Mouse (Mus musculus): ENCODE measurements around the gene Map3k21. TPM values are rescaled to one million over a fixed set of nuclear protein-coding genes. Genes with fewer than 3 reads are reported as not detected.

Gene Map3k21
- polyA plus RNA-seq, 1 experiment from 2014 or later, result 0.74 TPM

GRCm38 (mm10) chr8:125931822-125932221 is 21.6 kb downstream of the Map3k21 start:
- Histone ChIP-seq H3K4me2 (replicated peaks; ENCODE audit: low read depth, low read length) (no peak overlapping the region), H3K9ac (replicated peaks; ENCODE audit: low read depth) (no peak overlapping the region), H3K4me3 (ENCODE audit: low read depth, low read length) (no peak overlapping the region), H3K27ac (ENCODE audit: low read length) (no peak overlapping the region), H3K27me3 (replicated peaks; ENCODE audit: insufficient read depth, low read length) (no peaks in the 10 kb centered on the region), H3K4me1 (ENCODE audit: insufficient read depth, low read depth, low read length) (no peaks in the 10 kb centered on the region), H3K36me3 (ENCODE audit: insufficient read depth, low read length) (no peaks in the 10 kb centered on the region), H3K9me3 (ENCODE audit: low read length) (no peaks in the 10 kb centered on the region)
- DNase-seq (ENCODE audit: low spot score), result no peak
- WGBS, result 88% methylated on average over 6 of the region's 6 CpGs
- TF ChIP-seq CTCF (IDR thresholded peaks at IDR 0.05) (no peak), EP300 (IDR thresholded peaks at IDR 0.05) (no peak)
- no peak for ATAC-seq

GRCm38 (mm10) chr8:125935649-125936048 is 25.4 kb downstream of the Map3k21 start:
- Histone ChIP-seq H3K9me3 (ENCODE audit: low read length) (no peaks in the 10 kb centered on the region), H3K27me3 (replicated peaks; ENCODE audit: insufficient read depth, low read length) (no peaks in the 10 kb centered on the region), H3K27ac (ENCODE audit: low read length) (no peak overlapping the region), H3K9ac (replicated peaks; ENCODE audit: low read depth) (no peak overlapping the region), H3K4me2 (replicated peaks; ENCODE audit: low read depth, low read length) (no peak overlapping the region), H3K4me3 (ENCODE audit: low read depth, low read length) (no peak overlapping the region), H3K4me1 (ENCODE audit: insufficient read depth, low read depth, low read length) (no peaks in the 10 kb centered on the region), H3K36me3 (ENCODE audit: insufficient read depth, low read length) (no peaks in the 10 kb centered on the region)
- ATAC-seq (peak; percentile 41; the same call in 1 of the 2 replicates), DNase-seq (ENCODE audit: low spot score) (peak; percentile 71)
- 41% methylated on average over 9 of the region's 9 CpGs for WGBS
- peak; percentile 83 for TF ChIP-seq CTCF (IDR thresholded peaks at IDR 0.05)
- TF ChIP-seq EP300 (IDR thresholded peaks at IDR 0.05), result no peak

- H3K27me3 ChIP-seq (replicated peaks; ENCODE audit: insufficient read depth, low read length), result no peaks in the 10 kb centered on the region
- H3K9ac ChIP-seq (replicated peaks; ENCODE audit: low read depth), result no peak overlapping the region
- H3K4me2 ChIP-seq (replicated peaks; ENCODE audit: low read depth, low read length), result no peak overlapping the region
- WGBS, result 70% methylated on average over 4 of the region's 4 CpGs
- no peaks in the 10 kb centered on the region for H3K36me3 ChIP-seq (ENCODE audit: insufficient read depth, low read length)
- ATAC-seq (peak; percentile 23), DNase-seq (ENCODE audit: low spot score) (no peak)
- TF ChIP-seq CTCF (IDR thresholded peaks at IDR 0.05) (no peak), EP300 (IDR thresholded peaks at IDR 0.05) (no peak)
- H3K4me3 ChIP-seq (ENCODE audit: low read depth, low read length), result no peak overlapping the region
- no peaks in the 10 kb centered on the region for H3K4me1 ChIP-seq (ENCODE audit: insufficient read depth, low read depth, low read length)
- H3K9me3 ChIP-seq (ENCODE audit: low read length), result no peaks in the 10 kb centered on the region
- H3K27ac ChIP-seq (ENCODE audit: low read length), result no peak overlapping the region
These were observed 34.3 kb downstream of the Map3k21 start for GRCm38 (mm10) chr8:125944511-125944910.

GRCm38 (mm10) chr8:125948696-125949308 is 38.6 kb downstream of the Map3k21 start:
- Histone ChIP-seq H3K4me2 (replicated peaks; ENCODE audit: low read depth, low read length) (no peak overlapping the region), H3K9ac (replicated peaks; ENCODE audit: low read depth) (no peak overlapping the region), H3K27me3 (replicated peaks; ENCODE audit: insufficient read depth, low read length) (no peaks in the 10 kb centered on the region), H3K9me3 (ENCODE audit: low read length) (no peaks in the 10 kb centered on the region), H3K4me1 (ENCODE audit: insufficient read depth, low read depth, low read length) (no peaks in the 10 kb centered on the region), H3K36me3 (ENCODE audit: insufficient read depth, low read length) (no peaks in the 10 kb centered on the region), H3K27ac (ENCODE audit: low read length) (no peak overlapping the region), H3K4me3 (ENCODE audit: low read depth, low read length) (no peak overlapping the region)
- ATAC-seq (no peak), DNase-seq (ENCODE audit: low spot score) (no peak)
- TF ChIP-seq CTCF (IDR thresholded peaks at IDR 0.05) (no peak), EP300 (IDR thresholded peaks at IDR 0.05) (no peak)
- WGBS, result 59% methylated on average over 9 of the region's 9 CpGs

- DNase-seq (ENCODE audit: low spot score), result peak; percentile 98
- peak; percentile 88 for ATAC-seq
- no peaks in the 10 kb centered on the region for H3K27me3 ChIP-seq (replicated peaks; ENCODE audit: insufficient read depth, low read length)
- no peak overlapping the region for H3K4me2 ChIP-seq (replicated peaks; ENCODE audit: low read depth, low read length)
- TF ChIP-seq EP300 (IDR thresholded peaks at IDR 0.05) (no peak), CTCF (IDR thresholded peaks at IDR 0.05) (peak; percentile 99)
- 16% methylated on average over 23 of the region's 23 CpGs for WGBS
- H3K4me3 ChIP-seq (ENCODE audit: low read depth, low read length), result no peak overlapping the region
- H3K36me3 ChIP-seq (ENCODE audit: insufficient read depth, low read length), result no peaks in the 10 kb centered on the region
- no peak overlapping the region for H3K9ac ChIP-seq (replicated peaks; ENCODE audit: low read depth)
- no peak overlapping the region for H3K27ac ChIP-seq (ENCODE audit: low read length)
- no peaks in the 10 kb centered on the region for H3K9me3 ChIP-seq (ENCODE audit: low read length)
- no peaks in the 10 kb centered on the region for H3K4me1 ChIP-seq (ENCODE audit: insufficient read depth, low read depth, low read length)
These were observed 40.0 kb downstream of the Map3k21 start for GRCm38 (mm10) chr8:125950007-125950940.

- Histone ChIP-seq H3K4me3 (ENCODE audit: low read depth, low read length) (no peak overlapping the region), H3K27me3 (replicated peaks; ENCODE audit: insufficient read depth, low read length) (no peaks in the 10 kb centered on the region), H3K27ac (ENCODE audit: low read length) (no peak overlapping the region), H3K9me3 (ENCODE audit: low read length) (no peaks in the 10 kb centered on the region), H3K4me2 (replicated peaks; ENCODE audit: low read depth, low read length) (no peak overlapping the region), H3K9ac (replicated peaks; ENCODE audit: low read depth) (no peak overlapping the region), H3K36me3 (ENCODE audit: insufficient read depth, low read length) (no peaks in the 10 kb centered on the region), H3K4me1 (ENCODE audit: insufficient read depth, low read depth, low read length) (no peaks in the 10 kb centered on the region)
- DNase-seq (ENCODE audit: low spot score) (peak; percentile 73), ATAC-seq (no peak)
- 18% methylated on average over 11 of the region's 11 CpGs for WGBS
- no peak for TF ChIP-seq EP300 (IDR thresholded peaks at IDR 0.05)
- TF ChIP-seq CTCF (IDR thresholded peaks at IDR 0.05), result peak; percentile 77
These were observed 45.4 kb downstream of the Map3k21 start for GRCm38 (mm10) chr8:125955671-125956070.

Measured in lung, postnatal 0 days (tissue).